Mouse (Mus musculus) liver, postnatal 0 days (tissue): ENCODE data around the gene Ube2q1. TPM values are rescaled to one million over a fixed set of nuclear protein-coding genes. Genes with fewer than 3 reads are reported as not detected.
A peak's percentile ranks its signal among the peaks of the same experiment; 100 is the strongest.

Experiments used
- ATAC-seq: fragments of 200-750 bp; cut with Nextera tagmentation; 2 replicates; pipeline ENCODE4 v1.8.0; 2017; ENCODE audit warnings: mild to moderate bottlenecking, moderate library complexity
- DNase-seq: peaks from one replicate; pipeline ENCODE4 v3.0.0-alpha.2; 2016
- H3K27ac ChIP-seq: fragments of 300-500 bp; sonication (generic); 2 replicates; pipeline ENCODE4 v1.5.1; 2014; ENCODE audit warnings: antibody characterized with exemption, moderate library complexity, mild to moderate bottlenecking, low read depth
- H3K27me3 ChIP-seq: fragments of 300-500 bp; sonication (generic); 2 replicates; pipeline ENCODE4 v1.6.1; 2014; ENCODE audit warnings: low read length, control low read depth, mixed read lengths; ENCODE audit not compliant: insufficient read depth
- H3K36me3 ChIP-seq: fragments of 300-500 bp; sonication (generic); replicated peaks from 2 replicates; pipeline ENCODE4 v1.6.1; 2014; ENCODE audit warnings: mild to moderate bottlenecking, control low read depth, low read length, moderate library complexity, mixed read lengths; ENCODE audit not compliant: insufficient read depth
- H3K4me1 ChIP-seq: fragments of 300-500 bp; sonication (generic); 2 replicates; pipeline ENCODE4 v1.6.1; 2014; ENCODE audit warnings: antibody characterized with exemption, mild to moderate bottlenecking, control low read depth; ENCODE audit not compliant: insufficient read depth
- H3K4me2 ChIP-seq: fragments of 300-500 bp; sonication (generic); 2 replicates; pipeline ENCODE4 v1.6.1; 2014; ENCODE audit warnings: low read depth, mild to moderate bottlenecking, low read length, moderate library complexity, mixed read lengths
- H3K4me3 ChIP-seq: fragments of 300-500 bp; sonication (generic); 2 replicates; pipeline ENCODE4 v1.5.1; 2014; ENCODE audit warnings: low read depth, low read length
- H3K9ac ChIP-seq: fragments of 300-500 bp; sonication (generic); replicated peaks from 2 replicates; pipeline ENCODE4 v1.6.1; 2014; ENCODE audit warnings: mild to moderate bottlenecking, moderate library complexity
- H3K9me3 ChIP-seq: fragments of 300-500 bp; sonication (generic); 2 replicates; pipeline ENCODE4 v1.6.1; 2016; ENCODE audit warnings: mild to moderate bottlenecking, control low read depth, low read length, mixed read lengths
- CTCF ChIP-seq: sonication (generic); IDR thresholded peaks from 2 replicates; pipeline ENCODE4 v1.5.1; 2016; ENCODE audit warnings: antibody characterized with exemption, low read depth
- EP300 ChIP-seq: IDR thresholded peaks from 2 replicates; pipeline ENCODE4 v1.6.1; 2016; ENCODE audit warnings: antibody characterized with exemption, low read depth, mild to moderate bottlenecking
- WGBS: fragments of 180-500 bp; shearing (Covaris S2); extraction: QIAGEN DNeasy Blood & Tissue Kit; methylation state at CpG from one replicate; pipeline ENCODE4 v1.1.7; 2014; ENCODE audit not compliant: insufficient replicate concordance; 5-methylcytosine and 5-hydroxymethylcytosine counted together
- polyA plus RNA-seq: library from polyadenylated mRNA; unstranded; fragments of >200 nt; fragmentation: Nextera tagmentation; extraction: Ambion mirVana; gene quantifications from 2 replicates; pipeline ENCODE4 v1.2.1, GENCODE M21; 2015

Ube2q1 gene
- 4.9 and 5.7 TPM in 2 replicates for polyA plus RNA-seq

DNA sequence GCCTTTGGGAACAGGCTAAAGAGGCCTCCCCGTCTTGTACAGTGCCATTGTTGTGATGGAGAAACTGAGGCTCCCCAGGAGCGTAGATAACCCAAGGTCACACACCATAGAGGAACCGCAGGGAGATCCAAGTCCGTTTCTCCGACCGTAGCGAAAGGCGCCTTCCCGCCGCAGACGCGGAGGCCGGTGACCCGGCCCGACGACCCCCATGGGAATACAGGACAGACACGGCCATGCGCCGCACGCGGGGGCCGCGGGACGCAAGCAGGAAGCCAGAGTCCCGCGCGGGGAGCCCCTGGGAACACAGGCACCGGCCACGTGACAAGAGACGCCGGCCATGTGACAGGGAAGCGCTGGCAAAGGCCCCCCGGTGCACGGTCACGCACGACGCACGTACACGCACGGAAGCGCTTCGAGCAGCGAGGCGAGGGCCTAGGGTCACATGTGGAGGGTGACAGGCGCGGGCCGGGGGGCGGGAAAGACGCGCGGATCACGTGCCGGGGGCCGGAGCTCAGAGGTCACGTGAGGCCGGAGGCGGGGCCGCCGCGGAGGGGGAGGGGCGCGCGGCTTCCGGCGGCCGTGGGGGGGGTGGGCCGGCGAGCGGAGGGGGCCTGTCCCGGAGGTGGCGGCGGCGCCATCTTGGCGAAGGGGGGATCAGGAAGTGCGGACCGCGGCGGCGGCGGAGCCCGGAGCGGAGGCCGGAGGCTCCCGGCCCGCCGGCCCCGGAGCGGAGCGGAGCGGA, at the start of gene Ube2q1:
Ube2q1 (plus strand) TSS at position 649 of the 742 bp plus-strand sequence.
- Histone ChIP-seq H3K4me1 (peaks cover 30% of the 10 kb centered on the region), H3K36me3 (peaks cover 23% of the 10 kb centered on the region), H3K9me3 (no peaks in the 10 kb centered on the region), H3K4me2 (peak within 1 kb of the TSS; percentile 93), H3K4me3 (peak within 1 kb of the TSS; percentile 67), H3K27ac (peak within 1 kb of the TSS; percentile 86), H3K9ac (peak within 1 kb of the TSS; percentile 76), H3K27me3 (no peaks in the 10 kb centered on the region)
- DNase-seq (peak; percentile 95), ATAC-seq (peak; percentile 90)
- no peak for TF ChIP-seq CTCF
- TF ChIP-seq EP300: 0 out of 2 replicates have a peak, but pooled peaks have one; percentile 16
- under 1% methylated on average over 55 of the region's 90 CpGs for WGBS

DNA sequence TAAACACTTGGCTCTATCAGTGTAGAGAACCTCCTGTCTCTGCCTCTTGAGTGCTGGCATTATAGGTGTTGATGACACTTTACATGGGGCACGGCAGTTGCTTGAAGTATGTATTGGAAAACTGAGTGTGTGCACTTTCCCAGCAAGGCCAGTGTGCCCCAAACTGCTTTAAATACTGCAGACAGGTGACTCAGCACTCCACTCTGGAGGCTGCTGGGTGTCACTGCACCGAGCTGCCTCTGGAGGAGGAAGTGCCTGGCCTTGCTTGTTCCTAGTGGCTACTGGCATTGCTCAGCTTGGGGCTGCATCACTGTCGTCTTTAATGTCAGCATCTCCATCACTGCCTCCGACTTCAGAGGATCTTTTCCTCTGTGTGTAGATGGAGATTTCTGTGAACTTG, 46.4 kb upstream of the Ube2q1 start:
- Histone ChIP-seq H3K4me1 (peaks cover 17% of the 10 kb centered on the region), H3K27ac (no peak overlapping the region), H3K4me3 (no peak overlapping the region), H3K4me2 (no peak overlapping the region), H3K36me3 (no peaks in the 10 kb centered on the region), H3K27me3 (no peaks in the 10 kb centered on the region), H3K9ac (no peak overlapping the region), H3K9me3 (no peaks in the 10 kb centered on the region)
- WGBS: 10% methylated on average over 4 of the region's 4 CpGs
- DNase-seq (peak; percentile 70), ATAC-seq (no peak)
- TF ChIP-seq EP300 (no peak), CTCF (peak; percentile 83)

DNA sequence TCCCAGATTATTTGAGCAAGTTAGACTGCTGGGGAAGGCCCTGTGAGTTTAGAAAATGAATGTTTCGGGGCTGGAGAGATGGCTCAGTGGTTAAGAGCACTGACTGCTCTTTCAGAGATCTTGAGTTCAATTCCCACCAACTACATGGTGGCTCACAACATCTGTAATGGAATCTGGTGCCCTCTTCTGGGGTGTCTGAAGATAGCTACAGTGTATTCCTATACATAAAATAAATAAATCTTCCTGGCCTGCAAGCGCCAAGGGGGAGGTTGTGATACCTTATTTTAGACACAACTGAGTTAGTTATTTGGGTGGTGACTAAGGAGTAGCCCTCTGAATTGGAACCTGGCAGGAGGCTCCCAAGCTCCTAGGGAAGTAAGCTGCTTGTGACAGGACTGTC, 44.6 kb upstream of the Ube2q1 start:
- no peak overlapping the region for H3K9ac ChIP-seq
- peaks cover 10% of the 10 kb centered on the region for H3K36me3 ChIP-seq
- H3K4me2 ChIP-seq: no peak overlapping the region
- no peaks in the 10 kb centered on the region for H3K27me3 ChIP-seq
- no peaks in the 10 kb centered on the region for H3K9me3 ChIP-seq
- peaks cover 21% of the 10 kb centered on the region for H3K4me1 ChIP-seq
- no peak overlapping the region for H3K4me3 ChIP-seq
- WGBS: 73% methylated on average over 2 of the region's 2 CpGs
- TF ChIP-seq EP300 (no peak), CTCF (peak; percentile 34)
- DNase-seq (no peak), ATAC-seq (no peak)
- no peak overlapping the region for H3K27ac ChIP-seq

DNA sequence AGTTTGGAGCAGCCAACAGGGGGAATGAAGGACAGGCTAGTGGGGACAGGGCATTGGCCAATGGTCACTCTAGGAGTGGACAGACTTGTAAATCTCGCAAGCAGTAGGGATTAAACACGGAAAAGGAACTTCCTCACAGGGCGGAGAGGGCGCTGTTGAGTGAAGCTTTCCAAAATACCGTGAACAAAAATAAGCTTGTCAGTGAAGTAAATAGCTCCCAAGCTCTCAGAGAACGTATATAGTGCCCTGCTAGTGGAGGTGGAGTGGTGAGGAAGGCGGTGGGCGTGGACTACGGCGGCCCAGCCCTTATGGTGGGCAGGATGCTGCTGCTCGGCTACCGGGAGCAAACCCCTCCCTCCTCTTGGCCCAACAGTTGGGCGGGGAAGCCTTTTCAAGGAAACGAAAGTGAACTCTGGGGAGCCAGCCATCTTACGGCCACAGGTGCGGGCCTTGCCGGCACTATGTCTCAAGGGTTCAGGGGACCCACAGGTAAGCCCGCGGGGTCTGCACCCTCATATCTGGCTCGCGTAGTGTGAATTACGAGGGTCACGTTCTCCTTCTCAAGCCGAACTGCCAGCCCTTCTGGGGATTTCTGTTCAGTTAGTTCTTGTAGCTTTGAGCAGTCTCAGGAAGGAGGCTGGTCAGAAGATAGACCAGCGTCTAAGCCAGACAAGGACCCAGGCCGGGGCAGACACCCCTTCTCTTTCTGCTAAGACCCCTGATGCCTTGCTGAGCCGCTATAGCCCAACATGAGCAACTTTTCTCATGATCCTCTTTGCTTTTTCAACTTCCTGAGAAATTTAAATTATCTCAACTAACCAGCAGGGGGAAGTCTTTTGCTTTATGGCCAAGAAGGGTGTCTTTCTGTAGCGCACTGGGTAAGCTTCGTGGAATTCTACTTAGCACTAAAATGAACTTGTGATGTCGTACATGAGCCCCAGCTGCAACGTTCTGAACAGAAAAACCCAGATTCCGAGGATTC, 42.8 kb upstream of the Ube2q1 start:
- H3K4me3 ChIP-seq: peak overlapping the region; percentile 79
- WGBS: 1% methylated on average over 32 of the region's 32 CpGs
- H3K9me3 ChIP-seq: no peaks in the 10 kb centered on the region
- TF ChIP-seq EP300: no peak
- peak; percentile 75 for TF ChIP-seq CTCF
- DNase-seq (peak; percentile 94), ATAC-seq (peak; percentile 97)
- peak overlapping the region; percentile 91 for H3K27ac ChIP-seq
- H3K9ac ChIP-seq: peak overlapping the region; percentile 91
- peak overlapping the region; percentile 86 for H3K4me2 ChIP-seq
- peaks cover 21% of the 10 kb centered on the region for H3K4me1 ChIP-seq
- peaks cover 26% of the 10 kb centered on the region for H3K36me3 ChIP-seq
- H3K27me3 ChIP-seq: no peaks in the 10 kb centered on the region

DNA sequence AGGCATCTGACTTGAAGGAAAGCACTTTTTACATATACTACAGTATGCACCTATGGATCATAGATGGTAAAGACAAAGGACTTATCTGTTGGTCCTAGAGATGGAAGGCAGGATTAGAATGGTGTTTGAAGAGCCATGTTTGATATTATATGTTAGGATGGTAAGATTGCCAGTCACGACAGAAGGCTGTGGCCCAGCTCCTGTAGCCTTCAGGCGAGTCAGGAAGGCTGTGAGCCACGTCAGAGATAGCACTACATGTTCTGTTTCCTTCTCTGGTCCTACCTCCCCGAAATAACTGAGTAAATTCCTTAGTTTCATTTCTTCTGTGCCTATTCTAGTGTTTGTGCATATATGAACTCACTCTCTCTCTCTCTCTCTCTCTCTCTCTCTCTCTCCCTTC, 41.3 kb upstream of the Ube2q1 start:
- no peak for ATAC-seq
- Histone ChIP-seq H3K4me1 (peaks cover 21% of the 10 kb centered on the region), H3K27ac (no peak overlapping the region), H3K36me3 (peaks cover 40% of the 10 kb centered on the region), H3K27me3 (no peaks in the 10 kb centered on the region), H3K9ac (peak overlapping the region; percentile 91), H3K9me3 (no peaks in the 10 kb centered on the region), H3K4me3 (peak overlapping the region; percentile 79), H3K4me2 (peak overlapping the region; percentile 86)
- 43% methylated on average over 4 of the region's 4 CpGs for WGBS
- no peak for TF ChIP-seq CTCF
- no peak for TF ChIP-seq EP300
- DNase-seq: no peak

DNA sequence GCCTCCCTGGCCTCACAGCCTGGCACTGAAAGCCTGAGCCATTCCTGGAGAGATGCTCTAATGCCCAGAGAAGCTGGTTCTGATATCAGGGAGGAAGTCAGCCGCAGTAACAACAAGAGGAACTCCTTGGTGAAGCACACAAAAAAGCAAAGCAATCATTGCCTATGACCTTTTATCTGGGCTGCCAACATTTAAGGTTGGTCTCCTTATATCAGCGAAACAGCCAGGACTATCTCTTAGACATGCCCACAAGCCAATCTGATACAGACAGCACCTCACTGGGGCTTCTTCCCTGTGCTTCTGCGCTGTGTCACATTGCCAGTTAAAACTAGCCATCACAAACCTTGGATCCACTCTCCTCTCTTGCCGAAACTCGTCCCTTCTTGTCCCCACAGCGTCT, 34.9 kb upstream of the Ube2q1 start:
- no peak for DNase-seq
- H3K27ac ChIP-seq: no peak overlapping the region
- H3K9me3 ChIP-seq: no peaks in the 10 kb centered on the region
- H3K4me2 ChIP-seq: no peak overlapping the region
- no peak overlapping the region for H3K9ac ChIP-seq
- H3K4me3 ChIP-seq: no peak overlapping the region
- no peak for ATAC-seq
- H3K27me3 ChIP-seq: no peaks in the 10 kb centered on the region
- peaks cover 93% of the 10 kb centered on the region for H3K36me3 ChIP-seq
- WGBS: 84% methylated on average over 6 of the region's 6 CpGs
- no peaks in the 10 kb centered on the region for H3K4me1 ChIP-seq
- TF ChIP-seq CTCF (no peak), EP300 (no peak)
